In genomic region chr11:49711981-49712554, GRCm38 (mm10) we compare ENCODE assay signal across 8 mouse cellular contexts. TPM values are rescaled to one million over a fixed set of nuclear protein-coding genes. Genes with fewer than 3 reads are reported as not detected.
DNase-seq lines count a peak whose midpoint lies in the region; ATAC-seq lines count a peak whose summit lies in the region.

No protein-coding gene starts in this region.

- H3K9ac ChIP-seq in embryonic facial prominence, embryonic 12.5 days = peak overlapping the region; percentile 99
- peak overlapping the region; percentile 98 for H3K9ac ChIP-seq in liver, embryonic 11.5 days (ENCODE audit: low read depth, low read length)
- H3K9ac ChIP-seq in midbrain, embryonic 16.5 days (ENCODE audit: low read depth, low read length) = peak overlapping the region; percentile 95

- H3K36me3 ChIP-seq in embryonic facial prominence, embryonic 12.5 days = peaks cover 3% of the 10 kb centered on the region; the same call in 1 of the 2 replicates
- H3K36me3 ChIP-seq in hindbrain, embryonic 10.5 days = peaks cover 29% of the 10 kb centered on the region
- no peaks in the 10 kb centered on the region for H3K36me3 ChIP-seq in liver, embryonic 11.5 days (ENCODE audit: control insufficient read depth, insufficient read depth, low read length)
- no peaks in the 10 kb centered on the region for H3K36me3 ChIP-seq in midbrain, embryonic 16.5 days (ENCODE audit: control insufficient read depth, insufficient read depth, low read length)

- H3K27ac ChIP-seq in embryonic facial prominence, embryonic 12.5 days = peak overlapping the region; percentile 96
- H3K27ac ChIP-seq in hindbrain, embryonic 10.5 days = peak overlapping the region; percentile 100
- peak overlapping the region; percentile 97 for H3K27ac ChIP-seq in liver, embryonic 11.5 days (ENCODE audit: low read depth, low read length)
- peak overlapping the region; percentile 95 for H3K27ac ChIP-seq in midbrain, embryonic 16.5 days (ENCODE audit: low read length)

- peak; percentile 54 for ATAC-seq in embryonic facial prominence, embryonic 12.5 days (ENCODE audit: insufficient number of reproducible peaks, insufficient read depth, low FRiP score, low TSS enrichment)
- peak; percentile 48 for ATAC-seq in liver, embryonic 11.5 days (replicated peaks; ENCODE audit: low FRiP score)
- ATAC-seq in midbrain, embryonic 16.5 days = peak; percentile 77

- peak; percentile 10 to 20 for DNase-seq in frontal cortex, postnatal 14 days (ENCODE audit: low spot score in 2 of 2)
- no peak for DNase-seq in frontal cortex, adult 2 months (ENCODE audit: extremely low spot score in 1 of 2, low spot score in 1 of 2)
- peak; percentile 37 for DNase-seq in NIH3T3 (ENCODE audit: low read depth)
- DNase-seq in hindbrain, embryonic 10.5 days (ENCODE audit: low spot score) = peak; percentile 61
- peak; percentile 62 for DNase-seq in liver, embryonic 11.5 days (ENCODE audit: low spot score)
- DNase-seq in thymus, postnatal 10 days (ENCODE audit: low spot score in 2 of 2) = peak; percentile 71 to 74

- peaks cover 19% of the 10 kb centered on the region; the same call in 1 of the 2 replicates for H3K4me1 ChIP-seq in embryonic facial prominence, embryonic 12.5 days
- H3K4me1 ChIP-seq in hindbrain, embryonic 10.5 days (replicated peaks) = peaks cover 41% of the 10 kb centered on the region
- peaks cover 28% of the 10 kb centered on the region for H3K4me1 ChIP-seq in liver, embryonic 11.5 days (replicated peaks; ENCODE audit: control insufficient read depth, insufficient read depth, low read length)
- peaks cover 36% of the 10 kb centered on the region for H3K4me1 ChIP-seq in midbrain, embryonic 16.5 days (ENCODE audit: control insufficient read depth, insufficient read depth, low read length)

- 0% methylated on average over 37 of the region's 70 CpGs for WGBS in embryonic facial prominence, embryonic 12.5 days
- WGBS in hindbrain, embryonic 10.5 days = under 1% methylated on average over 70 of the region's 70 CpGs
- under 1% methylated on average over 56 of the region's 70 CpGs for WGBS in liver, embryonic 11.5 days
- 0% methylated on average over 30 of the region's 70 CpGs for WGBS in midbrain, embryonic 16.5 days

- peak overlapping the region; percentile 71 for H3K4me2 ChIP-seq in embryonic facial prominence, embryonic 12.5 days (replicated peaks)
- peak overlapping the region; percentile 67 for H3K4me2 ChIP-seq in liver, embryonic 11.5 days
- H3K4me2 ChIP-seq in midbrain, embryonic 16.5 days (ENCODE audit: low read length) = peak overlapping the region; percentile 73

- peak overlapping the region; percentile 95 for H3K4me3 ChIP-seq in embryonic facial prominence, embryonic 12.5 days
- H3K4me3 ChIP-seq in hindbrain, embryonic 10.5 days = peak overlapping the region; percentile 96
- H3K4me3 ChIP-seq in liver, embryonic 11.5 days (ENCODE audit: low read depth, low read length) = peak overlapping the region; percentile 95
- peak overlapping the region; percentile 98 for H3K4me3 ChIP-seq in midbrain, embryonic 16.5 days (ENCODE audit: low read depth, low read length)

- H3K27me3 ChIP-seq in embryonic facial prominence, embryonic 12.5 days = no peaks in the 10 kb centered on the region
- no peaks in the 10 kb centered on the region for H3K27me3 ChIP-seq in hindbrain, embryonic 10.5 days (ENCODE audit: insufficient read depth, poor library complexity, severe bottlenecking)
- H3K27me3 ChIP-seq in liver, embryonic 11.5 days (replicated peaks; ENCODE audit: control insufficient read depth, insufficient read depth, low read length) = no peaks in the 10 kb centered on the region
- no peaks in the 10 kb centered on the region for H3K27me3 ChIP-seq in midbrain, embryonic 16.5 days (ENCODE audit: control insufficient read depth, insufficient read depth, low read depth, low read length)

- no peaks in the 10 kb centered on the region for H3K9me3 ChIP-seq in embryonic facial prominence, embryonic 12.5 days
- no peaks in the 10 kb centered on the region for H3K9me3 ChIP-seq in hindbrain, embryonic 10.5 days
- H3K9me3 ChIP-seq in liver, embryonic 11.5 days (ENCODE audit: control insufficient read depth, low read length) = no peaks in the 10 kb centered on the region
- H3K9me3 ChIP-seq in midbrain, embryonic 16.5 days (replicated peaks; ENCODE audit: control insufficient read depth, low read length, poor library complexity, severe bottlenecking) = no peaks in the 10 kb centered on the region

RNA-seq across cellular contexts. Expression of gene Cnot6, which starts 0.5 kb away (rescaled TPM):
- 35.1 and 36.4 TPM in 2 replicates for polyA plus RNA-seq in frontal cortex, adult 2 months (2012; rRNA removed)
- polyA plus RNA-seq in embryonic facial prominence, embryonic 12.5 days (2016; fragmentation: Nextera tagmentation; extraction: Ambion mirVana) = 85.9 and 90.0 TPM in 2 replicates
- 57.3 and 60.8 TPM in 2 replicates for polyA plus RNA-seq in hindbrain, embryonic 10.5 days (2016; fragmentation: Nextera tagmentation; extraction: Ambion mirVana)
- polyA plus RNA-seq in liver, embryonic 11.5 days (2014; fragmentation: Nextera tagmentation; extraction: Ambion mirVana) = 34.8 and 35.9 TPM in 2 replicates
- polyA plus RNA-seq in midbrain, embryonic 16.5 days (2015; fragmentation: Nextera tagmentation; extraction: Ambion mirVana) = 39.0 and 46.5 TPM in 2 replicates

RNA-seq across cellular contexts. Expression of gene Scgb3a1, which starts 48.7 kb away (rescaled TPM):
- 0.29 and 0.50 TPM in 2 replicates for polyA plus RNA-seq in frontal cortex, adult 2 months (2012; rRNA removed)
- not detected in 2 replicates for polyA plus RNA-seq in embryonic facial prominence, embryonic 12.5 days (2016; fragmentation: Nextera tagmentation; extraction: Ambion mirVana)
- polyA plus RNA-seq in hindbrain, embryonic 10.5 days (2016; fragmentation: Nextera tagmentation; extraction: Ambion mirVana) = not detected in 2 replicates
- not detected in 2 replicates for polyA plus RNA-seq in liver, embryonic 11.5 days (2014; fragmentation: Nextera tagmentation; extraction: Ambion mirVana)
- 0.70 TPM in 1 of 2 replicates, not detected in the other for polyA plus RNA-seq in midbrain, embryonic 16.5 days (2015; fragmentation: Nextera tagmentation; extraction: Ambion mirVana)

Comparison
In these comparisons a context has a peak if more than half of its experiments do, and no peak if none do; other contexts are left out.
1. DNase-seq: peak in frontal cortex, postnatal 14 days (2 of 2), NIH3T3 (single experiment), hindbrain, embryonic 10.5 days (single experiment), liver, embryonic 11.5 days (single experiment) and thymus, postnatal 10 days (2 of 2); none in frontal cortex, adult 2 months (0 of 2).
2. Peak in every context shown above with its lines, with median percentiles within 50 percentile points of each other: ATAC-seq, H3K27ac ChIP-seq, H3K4me2 ChIP-seq, H3K4me3 ChIP-seq and H3K9ac ChIP-seq.